Mouse (Mus musculus): ENCODE measurements around the gene Cwc15.

Gene Cwc15

GRCm38 (mm10) chr9:14547584-14548365 is 47.4 kb downstream of the Cwc15 start:
- in situ Hi-C loops (cut with MboI; ENCODE audit: low sequenced_read_pairs), result no loop called here

DNA sequence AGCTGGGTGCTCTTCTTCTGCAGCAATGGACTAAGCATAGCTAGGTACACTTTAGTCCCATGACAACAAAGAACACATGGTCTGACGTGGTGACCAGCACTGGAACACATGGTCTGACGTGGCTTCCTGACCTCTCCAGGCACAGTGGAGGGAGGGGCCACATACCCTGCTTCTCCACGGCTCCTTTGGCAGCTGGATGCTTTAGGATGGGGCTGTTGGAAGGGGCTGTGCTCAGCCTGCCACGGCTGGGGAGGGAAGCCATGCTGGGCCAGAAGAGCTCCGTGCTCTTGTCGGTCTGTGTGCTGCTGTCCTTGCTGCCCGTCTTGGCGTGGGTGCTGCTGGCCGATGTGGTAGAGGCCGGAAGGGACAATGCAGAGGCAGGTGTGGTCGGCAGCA is 47.9 kb downstream of the Cwc15 start:
- in situ Hi-C loops (cut with MboI; ENCODE audit: low sequenced_read_pairs), result no loop called here

GRCm38 (mm10) chr9:14558332-14558731 is 57.9 kb downstream of the Cwc15 start:
- in situ Hi-C loops (cut with MboI; ENCODE audit: low sequenced_read_pairs), result no loop called here

- in situ Hi-C loops (cut with MboI; ENCODE audit: low sequenced_read_pairs), result no loop called here
Observed at GRCm38 (mm10) chr9:14559430-14559829, 59.0 kb downstream of the Cwc15 start.

DNA sequence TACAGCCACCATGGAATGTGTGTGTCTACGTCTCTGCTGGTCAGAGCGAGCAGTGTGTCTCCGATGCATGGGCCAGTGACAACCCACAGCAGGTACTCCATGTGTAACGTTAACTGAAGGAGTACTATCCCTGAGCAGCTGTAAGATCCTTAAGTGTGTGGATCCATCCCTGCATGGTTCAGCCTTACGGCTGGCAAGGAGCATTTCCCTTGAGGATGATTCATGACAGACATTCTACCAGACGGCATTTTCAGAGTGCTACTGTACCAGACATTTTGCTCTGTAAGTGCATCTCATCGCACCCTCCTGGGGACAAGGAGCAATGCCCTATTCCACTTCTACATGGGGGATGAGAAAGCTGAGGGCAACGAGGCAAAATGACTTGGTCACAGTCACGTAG is 59.6 kb downstream of the Cwc15 start:
- in situ Hi-C loops (cut with MboI; ENCODE audit: low sequenced_read_pairs), result no loop called here
